ENCODE assay signal across 9 mouse cellular contexts in the genomic region with DNA sequence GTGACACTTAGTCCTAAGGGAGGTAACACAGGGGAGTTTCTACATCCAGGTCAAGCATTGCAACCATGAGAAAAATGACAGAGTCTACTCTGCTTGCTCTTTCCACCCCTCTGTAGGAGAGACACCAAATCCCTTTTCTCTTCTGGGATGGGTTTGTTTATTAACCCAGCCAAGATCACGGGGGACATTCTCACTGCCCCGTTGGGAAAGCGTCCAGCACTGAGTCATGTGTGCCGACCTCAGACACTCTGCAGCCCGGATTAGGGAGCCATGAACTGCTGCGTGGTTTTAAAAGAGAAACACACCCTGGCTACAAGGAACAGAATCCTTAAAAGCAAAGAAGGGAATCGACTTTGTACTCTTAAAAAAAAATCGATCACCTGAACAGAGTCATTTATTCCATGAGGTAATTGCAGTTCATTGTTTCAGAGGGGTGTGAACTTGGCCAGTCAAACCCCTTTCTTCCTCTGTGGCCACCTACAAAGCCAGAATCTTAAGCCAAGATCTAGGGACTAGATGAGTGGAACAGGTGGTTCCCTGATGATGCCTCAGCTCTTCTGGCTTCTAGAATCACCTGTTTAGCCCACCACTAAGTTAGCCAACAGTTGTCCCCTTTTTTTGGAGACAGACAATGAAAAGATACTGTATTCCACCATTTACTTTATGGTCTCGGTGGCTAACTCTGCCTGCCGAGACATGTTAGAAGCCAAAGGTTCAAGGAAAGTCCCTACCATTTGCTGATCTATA.
A peak's percentile ranks its signal among the peaks of the same experiment; 100 is the strongest.
DNase-seq lines count a peak whose midpoint lies in the region; ATAC-seq and TF ChIP-seq lines count a peak whose summit lies in the region.
"Had no signal": no experiment of that assay in that cellular context is flagged by ENCODE, and none has a peak within 500 bp of the region (broad histone marks: within the 10 kb centered on the region; RNA-seq: fewer than 3 reads in every experiment).

No protein-coding gene starts in this region.

- H3K9me3 ChIP-seq in forebrain, embryonic 14.5 days (replicated peaks; ENCODE audit: control insufficient read depth, low read length): no peaks in the 10 kb centered on the region
- H3K9me3 ChIP-seq: neural tube, embryonic 13.5 days had no signal

- H3K4me3 ChIP-seq in cerebellum, adult 2 months (replicated peaks; ENCODE audit: insufficient read depth, low read depth, low read length): no peak overlapping the region
- H3K4me3 ChIP-seq in forebrain, embryonic 14.5 days (ENCODE audit: low read depth, low read length): no peak overlapping the region
- H3K4me3 ChIP-seq: neural tube, embryonic 13.5 days had no signal

- ATAC-seq in granulocyte monocyte progenitor cell, adult 5-6 weeks (replicated peaks; ENCODE audit: poor library complexity, severe bottlenecking): no peak
- no peak for ATAC-seq in forebrain, embryonic 14.5 days

- no peak overlapping the region for H3K9ac ChIP-seq in forebrain, embryonic 14.5 days (ENCODE audit: low read length)
- H3K9ac ChIP-seq: neural tube, embryonic 13.5 days had no signal

- H3K36me3 ChIP-seq in forebrain, embryonic 14.5 days (ENCODE audit: control insufficient read depth, insufficient read depth, low read length): peaks cover 8% of the 10 kb centered on the region

- 42% methylated on average over 10 of the region's 10 CpGs for WGBS in cerebellum, adult 2 months
- 86% methylated on average over 10 of the region's 10 CpGs for WGBS in forebrain, embryonic 14.5 days

- no peak overlapping the region for H3K27ac ChIP-seq in cerebellum, adult 2 months (ENCODE audit: insufficient read depth, low read length)
- no peak overlapping the region for H3K27ac ChIP-seq in forebrain, embryonic 14.5 days (ENCODE audit: low read depth, low read length)
- H3K27ac ChIP-seq: neural tube, embryonic 13.5 days had no signal

- DNase-seq in cerebellum, adult 2 months: peak; percentile 48 to 53
- no peak for DNase-seq in cerebellum, adult 9-10 months
- DNase-seq in NIH3T3 (ENCODE audit: low read depth): peak; percentile 86
- DNase-seq in heart, postnatal 14 days: peak; percentile 23 to 40
- peak; percentile 48 to 64 for DNase-seq in kidney, postnatal 4 days
- no peak for DNase-seq in forebrain, embryonic 14.5 days (ENCODE audit: low spot score)
- no peak for DNase-seq in layer of hippocampus, postnatal 36 days

- H3K4me2 ChIP-seq in forebrain, embryonic 14.5 days (ENCODE audit: low read length): no peak overlapping the region
- H3K4me2 ChIP-seq: neural tube, embryonic 13.5 days had no signal

- no peak for TF ChIP-seq POLR2A in cerebellum, adult 2 months (IDR thresholded peaks at IDR 0.05; ENCODE audit: borderline replicate concordance, insufficient read depth, low read length)

- no peaks in the 10 kb centered on the region for H3K27me3 ChIP-seq in cerebellum, adult 2 months (ENCODE audit: control insufficient read depth, insufficient read depth, low read length)
- H3K27me3 ChIP-seq in forebrain, embryonic 14.5 days (replicated peaks; ENCODE audit: control insufficient read depth, insufficient read depth, low read length): no peaks in the 10 kb centered on the region
- H3K27me3 ChIP-seq: neural tube, embryonic 13.5 days had no signal

- intact Hi-C loops in heart, postnatal 14 days (cut with DNase I): no loop called here

- H3K4me1 ChIP-seq in cerebellum, adult 2 months (ENCODE audit: control insufficient read depth, insufficient read depth, low read length): peaks cover 32% of the 10 kb centered on the region
- no peaks in the 10 kb centered on the region for H3K4me1 ChIP-seq in forebrain, embryonic 14.5 days (ENCODE audit: control insufficient read depth, insufficient read depth, low read length)
- H3K4me1 ChIP-seq: neural tube, embryonic 13.5 days had no signal

- TF ChIP-seq CTCF in cerebellum, adult 2 months (IDR thresholded peaks at IDR 0.05; ENCODE audit: borderline replicate concordance, insufficient read depth, low read depth, low read length): no peak

Comparison
In these comparisons a context has a peak if more than half of its experiments do, and no peak if none do; other contexts are left out.
1. DNase-seq: peak in cerebellum, adult 2 months (2 of 2), NIH3T3 (single experiment), heart, postnatal 14 days (2 of 2) and kidney, postnatal 4 days (2 of 2); none in cerebellum, adult 9-10 months (single experiment), forebrain, embryonic 14.5 days (single experiment) and layer of hippocampus, postnatal 36 days (0 of 2).